Mouse (Mus musculus) heart, postnatal 4 days (tissue): ENCODE data around the gene Fam24a. TPM values are rescaled to one million over a fixed set of nuclear protein-coding genes. Genes with fewer than 3 reads are reported as not detected.

Experiments used
- DNase-seq: peaks from one replicate; pipeline ENCODE4 v3.0.0; 2021
- total RNA-seq, 2 experiments: library from RNA; stranded (reverse); gene quantifications; 2 replicates each; pipeline ENCODE4 v1.2.3; 2021

The Fam24a gene
- total RNA-seq: not detected

DNA sequence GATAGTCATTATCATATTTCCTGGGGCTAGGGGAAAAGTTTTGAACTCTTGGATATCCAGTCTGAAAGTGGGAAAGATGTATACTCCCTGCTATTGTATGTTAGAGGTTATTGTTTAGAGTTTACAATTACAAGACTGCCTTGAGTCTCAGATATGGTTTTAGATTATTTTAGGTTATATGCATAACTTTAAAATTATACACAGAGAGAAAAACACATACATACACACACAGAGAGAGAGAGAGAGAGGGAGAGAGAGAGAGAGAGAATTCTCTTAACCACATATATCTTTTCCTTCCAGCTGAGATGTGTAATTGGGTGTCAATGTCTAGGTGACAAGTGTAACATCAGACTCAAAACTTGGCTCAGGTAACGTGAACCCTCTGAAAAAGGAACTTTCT, at the start of gene Fam24a:
Gene Fam24a, plus strand, starts transcription at position 301 of the 400 bp plus-strand sequence.
- no peak for DNase-seq

DNA sequence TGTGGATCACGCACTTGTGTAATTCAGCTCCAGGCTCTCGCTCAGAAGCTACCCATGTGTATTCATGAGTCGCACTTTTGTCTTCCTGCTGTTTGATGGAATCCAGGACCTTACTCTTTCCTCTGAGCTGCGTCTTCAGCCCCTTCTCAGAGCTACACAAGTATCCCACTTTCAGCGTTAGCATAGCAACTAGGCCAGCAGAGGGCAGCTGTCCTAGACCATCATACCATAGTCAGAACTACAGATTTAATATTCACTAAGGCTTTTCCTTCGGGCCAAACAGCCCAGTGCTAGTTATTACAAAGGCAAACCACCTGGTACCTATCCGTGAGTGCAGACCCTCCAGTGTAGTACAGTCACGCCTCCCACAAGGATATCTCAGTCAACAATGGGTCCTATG, 36.5 kb upstream of the Fam24a start:
- DNase-seq: no peak

DNA sequence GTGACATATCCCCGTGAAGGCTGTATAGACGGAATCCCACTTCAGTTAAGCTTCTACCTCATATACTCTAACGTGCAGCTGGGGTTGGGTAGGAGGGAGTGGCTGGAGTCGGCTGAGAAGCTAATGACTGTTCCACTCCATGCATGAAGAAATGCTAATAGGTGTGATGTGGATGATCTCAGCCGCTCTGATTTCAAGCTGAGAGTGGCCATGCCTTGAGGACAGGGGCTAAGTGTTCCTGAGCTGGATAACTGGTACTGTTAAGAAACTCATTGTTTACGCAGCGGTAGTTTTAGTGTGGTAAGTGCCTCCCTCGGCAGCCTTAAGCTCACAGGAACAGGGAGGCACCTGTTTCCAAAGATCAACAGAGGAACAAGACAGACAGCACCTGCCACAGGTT, 30.3 kb upstream of the Fam24a start:
- DNase-seq: no peak

DNA sequence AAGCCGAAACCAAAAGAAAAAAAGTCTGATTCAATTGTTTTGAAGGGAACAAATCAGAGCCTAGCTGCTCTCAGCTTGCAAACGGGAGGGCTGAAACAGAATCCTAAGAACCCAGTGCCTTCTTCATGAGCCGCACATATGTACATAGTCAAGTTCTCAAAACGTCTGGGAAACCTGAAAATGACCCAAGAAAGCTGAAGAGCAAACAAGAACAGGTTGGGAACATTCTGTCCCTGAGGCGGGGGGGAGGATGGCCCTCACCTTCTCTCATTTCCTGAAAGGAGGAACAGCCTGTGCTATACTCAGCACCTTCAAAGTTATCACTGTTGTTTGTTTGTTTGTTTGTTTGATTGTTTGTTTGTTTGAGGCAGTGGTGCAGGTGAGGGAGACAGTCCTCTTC, 26.9 kb upstream of the Fam24a start:
- no peak for DNase-seq

DNA sequence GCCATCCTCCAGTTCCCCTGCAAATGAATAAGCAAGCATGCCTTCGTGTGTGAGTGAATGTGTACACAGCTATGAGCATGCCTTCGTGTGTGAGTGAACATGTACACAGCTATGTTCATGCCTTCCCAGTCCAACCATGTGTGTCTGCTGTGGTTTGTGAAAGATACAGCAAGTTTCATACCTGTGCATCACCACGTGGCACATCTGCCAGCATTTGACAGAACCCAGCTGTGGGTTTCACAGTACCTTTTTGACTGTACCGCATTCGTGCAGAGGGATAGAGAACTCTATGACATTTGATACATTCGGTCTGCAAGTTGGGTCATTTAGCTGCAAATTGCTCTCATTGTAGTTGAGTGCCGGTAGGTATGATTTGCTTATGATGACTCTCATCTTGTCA, 19.2 kb upstream of the Fam24a start:
- DNase-seq: no peak

DNA sequence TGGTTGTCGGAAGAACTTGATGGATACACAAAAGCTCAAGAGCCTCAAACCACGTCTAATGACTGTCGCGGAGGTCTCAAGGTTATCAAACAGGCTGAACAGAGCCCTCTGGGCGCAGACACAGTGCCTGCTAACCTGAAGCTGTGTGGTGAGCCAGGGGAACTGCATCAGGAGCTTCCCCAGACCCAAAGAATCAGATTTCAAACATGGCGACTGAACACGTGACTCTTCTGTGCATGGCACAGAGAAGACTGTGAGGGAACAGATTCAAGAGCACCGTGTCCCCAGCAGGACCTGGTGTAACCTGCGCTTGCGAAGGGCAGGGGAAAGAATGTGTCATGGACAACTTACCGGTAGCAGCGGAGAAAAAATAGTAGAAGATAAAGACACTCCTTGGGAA, 16.1 kb upstream of the Fam24a start:
- no peak for DNase-seq

DNA sequence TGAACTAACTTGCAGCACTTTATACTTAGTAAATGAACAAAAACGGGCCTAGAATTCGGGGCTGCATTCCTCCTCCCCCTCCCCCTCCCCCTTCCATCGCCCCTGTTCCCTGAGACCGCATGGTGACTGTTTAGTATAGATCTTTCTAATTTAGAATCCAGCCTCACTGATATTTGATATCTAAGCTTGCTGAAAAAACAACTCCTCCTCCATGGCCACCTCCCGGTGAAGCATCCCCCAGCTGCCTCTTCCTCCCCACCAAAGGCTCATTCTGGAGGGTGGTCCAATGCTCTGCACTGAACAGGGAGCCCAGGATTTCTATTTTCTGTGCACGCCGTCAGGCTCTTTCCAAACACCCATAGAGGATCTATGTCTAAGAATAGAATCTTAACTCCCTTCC, 15.3 kb upstream of the Fam24a start:
- DNase-seq: no peak

DNA sequence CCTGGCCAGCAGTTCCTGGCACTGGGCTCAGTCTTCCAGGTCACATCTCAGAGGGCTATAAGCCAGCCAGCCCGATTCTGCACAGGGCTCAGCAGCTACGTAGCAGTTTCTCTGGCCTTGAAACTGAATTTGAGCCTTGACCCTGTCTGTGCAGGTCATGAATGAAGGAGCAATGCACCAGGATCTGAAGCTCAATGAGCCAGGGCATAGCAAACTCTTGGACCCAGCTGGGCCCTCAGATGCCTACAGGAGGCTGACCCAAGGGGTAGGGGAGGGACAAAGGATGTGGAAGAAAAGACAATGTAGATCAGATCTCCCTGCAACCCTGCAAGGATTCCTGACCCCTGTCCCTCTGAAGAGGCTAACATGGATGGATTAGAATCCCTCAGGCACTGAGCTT, 11.5 kb upstream of the Fam24a start, which contains the start of gene Cuzd1:
Gene Cuzd1, minus strand, starts transcription at position 101 of the 400 bp plus-strand sequence.
- no peak for DNase-seq

DNA sequence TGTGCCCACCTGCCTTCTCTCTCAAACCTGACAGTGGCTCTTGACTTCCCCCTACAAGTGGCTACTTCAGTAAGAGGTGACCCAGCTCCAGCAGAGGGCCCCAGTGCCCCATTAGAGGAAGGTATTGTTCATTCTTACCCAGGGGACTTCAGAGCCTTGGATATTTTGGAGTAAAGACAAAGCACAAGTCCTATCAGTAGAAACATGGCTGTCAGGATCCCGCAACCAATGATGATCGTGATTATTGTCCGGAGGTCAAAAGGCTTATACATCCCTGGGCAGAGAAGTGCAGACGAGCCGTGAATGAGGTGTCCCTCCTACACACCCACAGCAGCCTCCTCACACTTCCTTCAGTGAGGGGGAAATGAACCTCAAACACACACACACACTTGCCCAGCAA, 6.6 kb upstream of the Fam24a start:
- DNase-seq: no peak

DNA sequence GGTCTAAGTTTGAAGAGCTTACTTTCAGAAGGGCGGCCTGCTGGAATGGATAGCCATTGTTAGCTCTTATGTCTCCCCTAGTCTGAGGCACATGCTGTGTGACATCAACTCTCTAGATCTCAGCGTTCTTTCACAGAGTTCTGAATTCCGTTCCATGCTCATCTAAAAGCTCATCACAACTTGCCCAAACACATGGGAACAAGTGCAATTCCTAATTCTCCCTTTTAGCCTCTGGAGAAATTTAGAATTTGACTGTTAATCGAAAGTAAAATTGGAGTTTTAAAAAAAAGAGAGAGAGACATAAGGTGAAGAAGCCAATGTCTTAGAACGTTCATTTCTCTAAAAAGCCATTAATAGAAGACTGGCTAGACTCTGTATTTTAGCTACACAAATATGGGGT, 4.2 kb upstream of the Fam24a start, which contains the start of gene Fam24b:
Gene Fam24b, minus strand, starts transcription at position 101 of the 400 bp plus-strand sequence.
- no peak for DNase-seq

DNA sequence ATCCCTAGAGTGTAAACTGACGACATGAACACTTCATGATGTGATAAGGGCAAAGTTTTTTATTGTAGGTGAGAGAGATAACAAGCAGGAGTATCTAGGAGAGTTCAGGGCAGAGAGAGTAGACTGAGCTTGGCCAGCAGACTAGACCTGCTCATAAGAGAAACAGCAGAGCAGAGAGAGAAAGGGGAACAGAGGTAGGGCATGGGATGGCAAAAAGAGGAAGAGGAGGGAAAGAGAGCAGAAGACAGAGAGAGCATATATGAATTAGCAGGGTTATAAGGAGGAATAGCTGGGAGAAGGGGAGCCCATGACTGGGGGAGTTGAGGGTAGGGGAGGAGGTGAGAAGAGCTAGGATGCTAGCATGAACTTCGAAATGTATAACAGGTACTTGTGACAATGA, 2.0 kb upstream of the Fam24a start:
- no peak for DNase-seq

DNA sequence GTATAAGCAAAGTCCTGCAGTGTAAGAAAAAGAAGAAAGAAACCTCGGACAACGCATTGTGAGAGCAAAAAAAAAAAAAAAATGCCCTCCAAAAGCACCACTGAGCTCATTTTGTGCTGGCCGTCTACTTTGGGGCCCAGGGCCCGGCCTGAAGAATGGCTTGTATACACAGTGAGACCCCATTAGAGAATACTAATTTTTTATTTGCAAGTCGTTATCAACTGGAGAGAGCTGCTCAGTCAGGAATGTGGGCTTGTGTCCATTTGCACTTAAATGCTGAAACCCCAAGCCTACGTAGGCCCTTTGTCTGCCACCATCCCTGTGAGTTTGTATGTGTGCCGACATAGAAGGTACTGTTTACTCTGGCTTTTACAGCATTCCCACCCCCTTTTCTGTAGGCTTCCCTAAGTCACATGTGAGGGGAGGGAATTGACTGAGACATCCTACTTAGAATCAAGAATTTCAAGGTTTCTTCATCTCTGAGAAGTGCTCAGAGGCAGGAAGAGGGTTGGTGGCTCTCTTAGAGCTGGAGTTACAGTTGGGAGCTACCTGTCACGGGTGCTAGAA, 3.9 kb downstream of the Fam24a start:
- DNase-seq: no peak

DNA sequence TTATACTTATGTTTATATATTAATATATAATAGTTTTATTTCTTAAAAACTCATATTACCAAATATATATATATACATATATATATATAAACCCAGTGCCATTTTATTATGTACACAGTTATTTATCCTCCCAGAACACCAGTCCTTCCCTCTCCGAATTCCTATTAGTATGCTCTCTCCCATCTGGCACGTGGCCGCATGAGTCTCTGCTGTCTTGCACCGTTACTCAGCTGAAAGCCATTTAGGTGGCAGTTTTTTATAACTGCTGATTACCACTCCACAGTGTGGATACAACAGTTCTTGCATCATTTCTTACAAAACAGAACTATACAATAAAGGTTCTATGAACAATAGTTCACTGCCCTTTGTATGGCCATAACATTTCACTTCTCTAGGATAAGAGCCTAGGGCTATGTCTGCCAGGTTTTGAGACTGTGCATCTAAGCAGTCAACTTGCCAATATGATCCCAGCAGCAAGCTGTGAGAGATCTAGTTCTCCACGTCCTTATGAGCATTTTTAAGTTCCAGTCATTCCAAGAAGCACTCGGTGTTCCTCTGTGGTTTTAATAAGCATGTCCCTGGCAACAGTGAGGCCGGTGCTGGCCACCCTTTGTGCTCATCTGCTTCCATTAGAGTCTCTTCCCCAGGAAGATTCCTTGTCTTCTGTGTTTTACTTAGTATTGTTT, 12.3 kb downstream of the Fam24a start:
- DNase-seq: no peak

DNA sequence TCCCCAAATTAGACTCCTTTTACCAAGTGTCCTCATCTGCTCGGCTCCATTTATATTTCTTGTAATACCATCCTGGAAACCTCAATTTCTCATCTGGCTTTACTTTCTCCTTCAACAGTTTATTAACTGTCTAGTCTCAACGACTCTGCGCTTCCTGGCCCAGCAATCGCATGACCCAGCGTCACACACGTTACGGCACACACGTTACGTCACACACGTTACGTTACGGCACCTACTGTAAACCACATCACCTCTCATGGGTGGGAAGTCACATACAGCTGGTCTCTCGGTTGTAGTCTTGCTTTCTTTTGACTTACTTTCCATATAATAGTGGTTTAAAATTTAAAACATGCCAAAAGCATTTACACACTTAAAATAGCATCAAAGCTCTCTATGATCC, 22.4 kb downstream of the Fam24a start:
- DNase-seq: no peak

DNA sequence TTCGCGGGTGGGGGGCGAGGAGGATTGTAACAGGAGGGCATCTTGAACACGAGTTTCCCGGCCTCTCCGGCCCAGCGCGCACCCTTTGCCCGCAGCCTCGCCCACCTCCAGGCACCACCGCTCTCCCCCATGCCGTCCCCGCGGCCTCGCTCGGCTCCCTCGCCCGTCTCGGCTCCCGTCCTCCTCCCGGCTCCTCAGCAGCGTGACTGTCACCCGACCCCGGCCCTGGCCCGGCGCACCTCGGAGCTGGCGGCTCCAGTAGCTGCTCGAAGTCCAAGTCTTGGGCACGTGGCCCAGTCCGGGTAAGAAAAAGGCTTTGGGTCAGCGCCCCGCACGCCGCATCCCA, 28.6 kb downstream of the Fam24a start:
- no peak for DNase-seq

DNA sequence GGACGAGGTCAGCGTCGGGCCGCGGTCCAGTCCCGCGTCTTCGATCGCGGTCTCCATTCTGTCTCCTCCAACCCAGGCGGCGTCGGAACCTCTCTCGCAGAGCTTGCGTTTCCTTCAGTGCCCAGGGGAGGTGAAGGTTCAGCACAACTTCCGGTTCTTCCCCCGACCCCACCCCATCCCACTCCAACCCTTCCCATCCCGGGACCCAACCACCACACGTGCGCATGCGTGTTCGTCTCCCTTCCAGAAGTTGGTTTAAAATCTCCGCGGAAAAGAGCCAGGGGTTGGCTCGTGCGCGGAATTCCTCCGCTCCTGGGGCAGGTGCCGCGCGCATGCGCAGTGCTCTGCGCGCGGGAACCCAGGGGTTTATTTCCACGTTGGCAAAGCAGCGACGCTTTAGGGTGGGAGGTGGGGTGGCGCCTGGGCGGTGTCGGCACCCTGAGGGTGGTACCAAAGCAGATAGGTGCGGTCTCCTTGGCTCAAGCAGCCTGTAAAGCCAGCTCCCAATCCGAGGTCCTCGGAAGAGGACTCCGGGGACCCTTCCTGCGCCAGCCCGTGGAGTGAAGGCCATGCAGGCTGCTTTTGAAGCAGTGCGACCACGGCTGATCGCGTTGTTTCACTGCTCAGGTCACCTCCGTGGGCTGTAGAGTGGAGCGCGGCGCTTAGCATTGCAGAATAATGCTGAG, 29.1 kb downstream of the Fam24a start, which contains the start of gene 2310057M21Rik:
Gene 2310057M21Rik, minus strand, starts transcription at position 145 of the 686 bp plus-strand sequence.
- DNase-seq: peak; percentile 96

DNA sequence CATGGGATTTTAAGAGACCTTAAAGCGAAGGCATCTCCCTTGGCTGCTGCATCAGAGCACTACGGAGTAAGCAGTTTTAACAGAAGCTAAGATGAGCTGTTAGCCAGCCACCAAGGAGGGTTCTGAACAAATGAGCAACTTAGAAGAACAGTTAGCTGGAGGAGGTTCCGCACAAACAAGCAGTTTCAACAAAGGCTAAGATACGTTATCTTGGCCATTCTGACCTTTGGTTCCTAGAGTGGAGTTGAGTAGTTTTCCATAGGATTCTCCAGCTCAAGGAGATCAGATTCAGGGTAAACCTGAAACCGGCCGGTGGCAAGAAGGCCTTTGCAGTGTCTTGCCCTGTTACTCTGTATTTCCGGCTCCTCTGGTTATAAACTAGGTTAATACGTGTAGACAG, 30.5 kb downstream of the Fam24a start:
- DNase-seq: no peak

DNA sequence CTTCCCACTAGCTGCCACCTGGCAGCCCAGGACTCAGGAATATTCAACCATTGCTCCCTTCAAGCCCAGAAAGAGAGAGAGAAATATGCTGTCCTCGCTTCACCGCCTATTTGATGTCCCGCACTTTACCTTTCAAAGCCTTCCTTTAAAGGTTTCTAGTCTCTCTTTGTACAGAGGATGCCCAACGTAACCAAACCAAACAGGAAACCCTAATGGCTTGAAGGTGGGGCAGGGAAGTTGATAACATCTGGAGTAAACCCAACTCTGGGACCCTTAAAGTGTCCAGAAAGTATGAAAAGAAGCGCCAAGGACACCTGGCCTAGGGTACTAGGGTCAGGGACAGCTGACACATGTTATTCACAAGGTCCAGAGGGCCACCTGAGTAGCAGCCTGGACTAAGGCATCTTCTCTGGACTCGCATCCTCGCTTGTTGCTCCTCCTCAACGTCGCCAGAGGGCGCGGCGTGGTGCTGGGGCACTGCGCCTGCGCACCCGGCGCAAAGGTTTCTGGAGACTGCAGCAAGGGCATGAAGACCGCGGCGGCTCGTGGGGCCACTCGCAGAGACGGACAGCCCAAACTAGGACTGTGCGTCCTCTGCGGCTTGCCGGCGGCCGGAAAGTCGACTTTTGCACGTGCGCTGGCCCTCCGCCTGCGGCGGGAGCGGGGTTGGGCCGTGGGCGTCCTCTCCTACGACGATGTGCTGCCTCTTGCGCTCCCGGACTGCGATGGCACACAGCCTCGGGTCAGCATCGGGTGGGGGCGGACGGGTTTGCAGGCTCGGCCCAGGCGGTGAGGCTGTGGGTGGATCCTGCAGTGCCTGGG, 37.2 kb downstream of the Fam24a start, which contains the start of gene Pstk:
Gene Pstk, plus strand, starts transcription at position 494 of the 822 bp plus-strand sequence.
- peak; percentile 91 for DNase-seq

DNA sequence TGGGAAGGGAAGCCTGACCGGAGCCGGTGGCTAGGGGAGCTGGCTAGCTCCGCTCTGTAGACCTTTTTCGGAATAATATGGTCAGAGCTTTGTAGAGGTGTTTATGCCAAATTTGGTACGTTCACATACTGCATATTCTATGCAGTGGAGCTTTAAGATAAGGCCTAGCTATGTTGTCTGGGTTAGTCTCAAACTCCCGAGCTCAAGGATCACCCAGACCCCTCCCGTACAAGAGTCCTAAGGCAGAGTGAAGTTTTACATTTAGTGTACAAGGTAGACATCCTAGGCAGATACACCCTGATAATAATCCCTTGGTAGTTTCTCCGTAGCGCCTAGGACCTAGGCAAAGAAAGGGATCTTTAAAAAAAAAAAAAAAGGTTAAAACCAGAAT, 37.8 kb downstream of the Fam24a start:
- DNase-seq: no peak

DNA sequence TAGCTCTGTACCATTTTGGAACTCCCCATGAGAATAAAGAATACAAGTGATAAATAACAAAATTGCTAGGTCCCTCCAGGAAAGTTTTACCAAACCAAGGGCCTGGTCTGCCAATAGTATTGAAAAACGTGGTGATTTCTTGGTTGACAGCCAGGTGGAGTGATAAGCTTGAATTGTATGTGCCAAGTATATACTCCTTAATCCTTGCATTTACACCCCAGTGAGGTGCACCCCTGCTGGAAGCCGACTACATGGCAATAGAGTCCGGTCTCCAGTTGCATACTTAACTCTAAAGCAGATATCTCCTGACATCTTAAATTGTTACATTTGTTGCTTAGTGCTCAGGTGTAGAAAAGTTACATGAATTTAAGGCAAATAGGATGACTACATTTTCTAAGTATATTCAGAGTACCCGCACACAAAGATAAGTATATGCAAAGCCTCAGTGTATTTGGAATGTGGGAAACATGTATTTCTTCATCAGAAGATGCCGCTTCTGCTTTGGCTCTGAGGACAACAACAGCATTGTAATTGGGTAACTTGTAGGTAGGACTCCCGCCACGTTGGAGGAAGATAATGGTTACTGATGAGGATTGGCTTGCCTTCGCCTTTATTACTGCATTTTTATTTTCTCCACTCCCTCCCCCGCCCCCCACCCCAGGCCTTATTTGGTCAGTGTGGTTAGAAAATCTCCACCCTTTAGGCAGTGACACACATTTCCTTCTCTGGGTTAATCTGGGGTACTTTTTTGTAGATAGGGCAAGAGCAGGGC, 38.4 kb downstream of the Fam24a start:
- DNase-seq: no peak
